Mouse (Mus musculus) hindbrain, embryonic 13.5 days (tissue): Measurements from ENCODE around the gene Rap1gds1. TPM values are rescaled to one million over a fixed set of nuclear protein-coding genes. Genes with fewer than 3 reads are reported as not detected.

ENCODE experiments used
- ATAC-seq: fragments of 200-750 bp; cut with Nextera tagmentation; 2 replicates; pipeline ENCODE4 v1.8.0; 2017; ENCODE audit warnings: moderate TSS enrichment; ENCODE audit not compliant: low FRiP score
- H3K27ac ChIP-seq: fragments of 300-500 bp; sonication (generic); 2 replicates; pipeline ENCODE4 v1.5.1; 2015; ENCODE audit warnings: inconsistent platforms, mild to moderate bottlenecking, moderate library complexity
- H3K27me3 ChIP-seq: fragments of 300-500 bp; sonication (generic); 2 replicates; pipeline ENCODE4 v1.6.1; 2015; ENCODE audit warnings: mild to moderate bottlenecking, inconsistent platforms
- H3K36me3 ChIP-seq: fragments of 300-500 bp; sonication (generic); 2 replicates; pipeline ENCODE4 v1.6.1; 2015; ENCODE audit warnings: mild to moderate bottlenecking, inconsistent platforms
- H3K4me1 ChIP-seq: fragments of 300-500 bp; sonication (generic); replicated peaks from 2 replicates; pipeline ENCODE4 v1.6.1; 2015; ENCODE audit warnings: inconsistent platforms
- H3K4me2 ChIP-seq: fragments of 300-500 bp; sonication (generic); 2 replicates; pipeline ENCODE4 v1.6.1; 2015; ENCODE audit warnings: inconsistent platforms, mild to moderate bottlenecking, moderate library complexity
- H3K4me3 ChIP-seq: fragments of 300-500 bp; sonication (generic); 2 replicates; pipeline ENCODE4 v1.5.1; 2015; ENCODE audit warnings: mild to moderate bottlenecking, inconsistent platforms
- H3K9ac ChIP-seq: fragments of 300-500 bp; sonication (generic); 2 replicates; pipeline ENCODE4 v1.6.1; 2015; ENCODE audit warnings: mild to moderate bottlenecking, inconsistent platforms
- H3K9me3 ChIP-seq: fragments of 300-500 bp; sonication (generic); 2 replicates; pipeline ENCODE4 v1.6.1; 2016; ENCODE audit warnings: inconsistent platforms
- WGBS: fragments of 180-500 bp; shearing (Covaris S2); methylation state at CpG from one replicate; pipeline ENCODE4 v1.1.7; 2015; 5-methylcytosine and 5-hydroxymethylcytosine counted together
- polyA plus RNA-seq: library from polyadenylated mRNA; unstranded; fragments of >200 nt; fragmentation: Nextera tagmentation; extraction: Ambion mirVana; gene quantifications from 2 replicates; pipeline ENCODE4 v1.2.1, GENCODE M21; 2015

The Rap1gds1 gene
- polyA plus RNA-seq, 1 experiment from 2014 or later: 67.3 TPM

DNA sequence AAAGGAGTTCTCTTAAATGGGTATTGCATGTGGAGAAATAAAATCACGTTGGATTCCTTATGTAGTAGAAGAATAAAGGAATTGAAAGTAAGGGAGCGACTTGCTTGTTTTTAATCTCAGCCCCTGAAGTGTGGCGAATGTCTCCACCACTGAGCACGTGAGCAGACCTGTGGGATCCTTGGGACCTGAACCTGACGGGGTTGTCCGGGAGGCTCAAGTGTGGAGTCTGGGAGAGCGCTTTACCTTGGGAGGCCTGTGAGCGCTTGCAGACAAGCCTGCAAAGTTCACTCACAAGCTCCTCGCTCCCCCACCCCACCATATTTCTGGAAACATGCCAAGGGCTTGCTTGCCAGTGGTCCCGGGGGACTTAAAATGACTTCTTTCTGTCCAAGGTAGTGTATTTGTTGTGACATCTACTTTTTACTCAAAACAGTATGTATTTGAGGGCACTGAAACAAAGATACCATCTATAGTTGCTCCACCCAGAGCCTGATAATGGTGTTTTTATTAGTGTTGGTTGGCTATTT, 185.2 kb downstream of the Rap1gds1 start:
- H3K4me3 ChIP-seq: no peak overlapping the region
- H3K9ac ChIP-seq: 0 out of 2 replicates have a peak overlapping the region, but pooled peaks have one; percentile 35
- H3K4me2 ChIP-seq: no peak overlapping the region
- no peak overlapping the region for H3K27ac ChIP-seq
- 69% methylated on average over 10 of the region's 10 CpGs for WGBS
- H3K4me1 ChIP-seq: peaks cover 25% of the 10 kb centered on the region
- no peaks in the 10 kb centered on the region for H3K27me3 ChIP-seq
- H3K9me3 ChIP-seq: no peaks in the 10 kb centered on the region
- H3K36me3 ChIP-seq: peaks cover 4% of the 10 kb centered on the region
- ATAC-seq: 0 out of 2 replicates have a peak, but pooled peaks have one; percentile 44

DNA sequence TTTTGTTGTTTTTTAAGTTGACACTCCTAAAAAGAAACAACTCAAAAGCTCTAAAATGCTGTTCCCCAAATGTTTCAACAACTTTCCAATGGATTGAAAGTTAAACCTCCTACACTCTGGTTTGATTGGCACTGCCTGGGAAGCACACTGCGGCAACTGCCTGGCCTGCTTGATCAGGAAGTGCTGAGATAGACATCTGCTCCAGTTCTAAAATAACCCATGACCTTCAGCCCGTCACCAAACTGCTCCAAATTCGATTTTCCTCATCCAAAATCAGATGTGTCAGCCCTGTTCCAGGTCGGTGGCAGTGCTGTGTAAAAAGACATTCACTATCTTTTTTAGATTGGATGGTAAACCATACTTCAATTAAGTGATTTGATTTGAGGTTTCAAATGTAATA, 185.8 kb downstream of the Rap1gds1 start:
- Histone ChIP-seq H3K9me3 (no peaks in the 10 kb centered on the region), H3K4me3 (no peak overlapping the region), H3K4me1 (peaks cover 25% of the 10 kb centered on the region), H3K4me2 (no peak overlapping the region), H3K9ac (no peak overlapping the region), H3K27me3 (no peaks in the 10 kb centered on the region), H3K27ac (no peak overlapping the region), H3K36me3 (peaks cover 7% of the 10 kb centered on the region)
- ATAC-seq: no peak
- 65% methylated on average over 4 of the region's 4 CpGs for WGBS

DNA sequence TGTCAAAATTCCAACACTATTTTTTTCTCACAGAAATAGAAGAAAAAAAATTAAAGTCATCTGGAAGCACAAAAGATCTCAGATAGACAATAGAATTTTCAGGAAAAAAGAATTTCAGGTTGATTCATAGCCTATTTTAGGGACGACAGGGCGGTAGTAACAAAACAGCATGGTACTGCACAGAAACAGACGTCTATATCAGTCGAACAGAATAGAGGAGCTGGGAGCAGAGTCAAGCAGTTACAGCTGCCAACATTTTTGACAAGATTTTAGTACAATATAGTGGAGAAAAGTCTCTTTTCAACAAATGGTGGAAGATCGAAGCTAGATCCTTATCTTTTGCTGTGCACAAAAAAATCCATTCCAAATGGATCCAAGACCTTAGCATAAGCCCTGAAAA, 188.9 kb downstream of the Rap1gds1 start:
- no peaks in the 10 kb centered on the region for H3K9me3 ChIP-seq
- no peak for ATAC-seq
- 84% methylated on average over 5 of the region's 5 CpGs for WGBS

GRCm38 (mm10) chr3:138881725-138882347, 193.2 kb downstream of the Rap1gds1 start:
- Histone ChIP-seq H3K9ac (no peak overlapping the region), H3K27me3 (no peaks in the 10 kb centered on the region), H3K9me3 (no peaks in the 10 kb centered on the region), H3K4me2 (no peak overlapping the region), H3K36me3 (peaks cover 13% of the 10 kb centered on the region), H3K4me1 (peaks cover 23% of the 10 kb centered on the region), H3K27ac (no peak overlapping the region), H3K4me3 (no peak overlapping the region)
- peak; percentile 37; the same call in 1 of the 2 replicates for ATAC-seq
- WGBS: 74% methylated on average over 6 of the region's 6 CpGs

More for the DNA sequence above, 188.9 kb downstream of the Rap1gds1 start:
- Histone ChIP-seq H3K36me3 (peaks cover 7% of the 10 kb centered on the region), H3K27ac (no peak overlapping the region), H3K4me1 (peaks cover 27% of the 10 kb centered on the region), H3K27me3 (no peaks in the 10 kb centered on the region), H3K9ac (no peak overlapping the region), H3K4me3 (no peak overlapping the region), H3K4me2 (no peak overlapping the region)

GRCm38 (mm10) chr3:138880999-138881724, 193.8 kb downstream of the Rap1gds1 start:
- Histone ChIP-seq H3K9me3 (no peaks in the 10 kb centered on the region), H3K27me3 (no peaks in the 10 kb centered on the region), H3K27ac (0 out of 2 replicates have a peak overlapping the region, but pooled peaks have one; percentile 5), H3K9ac (no peak overlapping the region), H3K4me3 (no peak overlapping the region), H3K4me2 (no peak overlapping the region), H3K4me1 (peaks cover 29% of the 10 kb centered on the region), H3K36me3 (peaks cover 13% of the 10 kb centered on the region)
- 88% methylated on average over 11 of the region's 11 CpGs for WGBS
- ATAC-seq: 0 out of 2 replicates have a peak, but pooled peaks have one; percentile 17

- H3K27ac ChIP-seq: peak overlapping the region; percentile 46; the same call in 1 of the 2 replicates
- H3K4me2 ChIP-seq: no peak overlapping the region
- H3K36me3 ChIP-seq: peaks cover 22% of the 10 kb centered on the region
- no peak overlapping the region for H3K4me3 ChIP-seq
- H3K9me3 ChIP-seq: 0 out of 2 replicates have a peak, but pooled peaks cover 5% of the 10 kb centered on the region
- H3K9ac ChIP-seq: no peak overlapping the region
- peaks cover 40% of the 10 kb centered on the region for H3K4me1 ChIP-seq
- no peak for ATAC-seq
- H3K27me3 ChIP-seq: no peaks in the 10 kb centered on the region
- 82% methylated on average over 4 of the region's 4 CpGs for WGBS
These were observed 197.3 kb downstream of the Rap1gds1 start for GRCm38 (mm10) chr3:138877741-138878140.

- H3K9ac ChIP-seq: no peak overlapping the region
- ATAC-seq: no peak
- H3K4me1 ChIP-seq: peaks cover 39% of the 10 kb centered on the region
- peak overlapping the region; percentile 46 for H3K27ac ChIP-seq
- no peak overlapping the region for H3K4me3 ChIP-seq
- no peak overlapping the region for H3K4me2 ChIP-seq
- H3K9me3 ChIP-seq: 0 out of 2 replicates have a peak, but pooled peaks cover 5% of the 10 kb centered on the region
- no peaks in the 10 kb centered on the region for H3K27me3 ChIP-seq
- peaks cover 22% of the 10 kb centered on the region for H3K36me3 ChIP-seq
- WGBS: 83% methylated on average over 14 of the region's 14 CpGs
These were observed 198.1 kb downstream of the Rap1gds1 start for GRCm38 (mm10) chr3:138876931-138877361.

DNA sequence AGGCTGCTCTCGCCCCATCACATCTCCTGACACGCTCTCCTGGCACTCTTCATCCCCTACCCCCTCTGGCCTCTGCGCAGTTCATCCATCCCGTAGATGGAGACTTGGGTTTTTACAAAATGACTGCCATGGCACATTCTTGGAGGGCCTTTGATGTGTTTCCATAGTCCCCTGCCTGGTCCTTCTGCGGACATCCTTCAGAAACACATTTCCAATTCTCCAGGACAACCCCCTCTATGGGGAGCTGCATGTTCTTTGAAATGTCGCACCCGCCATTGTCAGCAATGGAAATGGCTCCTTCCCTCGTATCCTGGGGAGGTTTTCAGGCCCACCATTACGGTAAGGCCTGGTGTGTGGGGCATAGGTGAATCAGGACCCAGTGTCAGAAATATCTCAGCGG, 198.6 kb downstream of the Rap1gds1 start:
- Histone ChIP-seq H3K9me3 (0 out of 2 replicates have a peak, but pooled peaks cover 5% of the 10 kb centered on the region), H3K4me3 (no peak overlapping the region), H3K9ac (no peak overlapping the region), H3K4me2 (no peak overlapping the region), H3K36me3 (peaks cover 22% of the 10 kb centered on the region), H3K27ac (peak overlapping the region; percentile 46), H3K27me3 (no peaks in the 10 kb centered on the region), H3K4me1 (peaks cover 33% of the 10 kb centered on the region)
- no peak for ATAC-seq
- 75% methylated on average over 10 of the region's 10 CpGs for WGBS

DNA sequence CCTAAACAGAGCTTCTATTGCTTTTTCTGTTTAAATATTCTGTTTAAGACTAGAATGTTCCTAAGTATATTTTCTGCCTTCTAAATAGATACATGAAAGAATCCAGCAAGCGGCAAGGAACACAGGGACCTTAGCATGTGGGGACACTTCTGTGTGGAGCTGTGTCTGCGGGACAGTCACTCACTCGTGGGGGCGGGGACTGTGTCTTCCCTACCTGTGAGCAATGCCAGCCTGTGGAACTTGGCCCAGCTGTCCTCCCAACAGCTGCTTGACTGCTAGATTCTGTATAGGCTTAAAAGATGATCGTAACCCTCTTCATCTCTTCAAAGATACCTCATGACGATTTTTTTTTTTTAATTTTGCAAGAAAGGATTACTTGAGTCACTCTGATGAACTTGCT, 199.1 kb downstream of the Rap1gds1 start:
- Histone ChIP-seq H3K36me3 (peaks cover 23% of the 10 kb centered on the region), H3K9ac (no peak overlapping the region), H3K4me2 (no peak overlapping the region), H3K4me1 (peaks cover 28% of the 10 kb centered on the region), H3K9me3 (0 out of 2 replicates have a peak, but pooled peaks cover 5% of the 10 kb centered on the region), H3K27ac (no peak overlapping the region), H3K27me3 (no peaks in the 10 kb centered on the region), H3K4me3 (no peak overlapping the region)
- 95% methylated on average over 6 of the region's 6 CpGs for WGBS
- ATAC-seq: no peak

Other genes with a start within 250 kb of the Rap1gds1 start
- 0.13 TPM in 1 of 2 replicates, not detected in the other for gene Stpg2, start 130.5 kb upstream of the Rap1gds1 start, polyA plus RNA-seq